Mouse (Mus musculus) spleen, adult 18-20 months (tissue): ENCODE data around the gene Nr1h5.

Source experiments
- DNase-seq, 2 experiments: peaks; one replicate each; pipeline ENCODE4 v3.0.0; 2022; ENCODE audit warnings: mixed read lengths in 2 of 2

The Nr1h5 gene

DNA sequence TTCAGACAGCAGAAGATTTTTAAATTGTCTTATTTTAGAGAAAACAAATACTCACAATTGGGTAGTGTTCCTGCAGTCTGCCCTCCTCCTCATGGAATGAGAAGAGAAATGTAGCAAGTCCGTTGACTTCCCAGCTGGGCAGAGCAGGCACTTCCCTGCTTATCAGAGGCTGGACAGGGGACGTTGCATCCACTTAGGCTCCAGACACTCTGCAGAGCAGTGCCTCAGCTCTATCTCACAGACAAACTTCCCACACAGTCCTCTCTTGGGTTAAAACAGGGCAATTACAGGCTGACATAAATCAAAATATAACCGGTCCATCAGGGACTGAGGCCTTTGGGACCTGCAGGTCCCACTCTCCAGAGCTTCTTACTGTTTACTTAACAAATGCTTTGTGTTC lies at the start of gene Nr1h5:
Nr1h5 (minus strand) TSS at position 101 of the 400 bp plus-strand sequence.
- no peak for DNase-seq

GRCm38 (mm10) chr3:103001595-103001994 lies 37.7 kb upstream of the Nr1h5 start:
- DNase-seq, result no peak

DNA sequence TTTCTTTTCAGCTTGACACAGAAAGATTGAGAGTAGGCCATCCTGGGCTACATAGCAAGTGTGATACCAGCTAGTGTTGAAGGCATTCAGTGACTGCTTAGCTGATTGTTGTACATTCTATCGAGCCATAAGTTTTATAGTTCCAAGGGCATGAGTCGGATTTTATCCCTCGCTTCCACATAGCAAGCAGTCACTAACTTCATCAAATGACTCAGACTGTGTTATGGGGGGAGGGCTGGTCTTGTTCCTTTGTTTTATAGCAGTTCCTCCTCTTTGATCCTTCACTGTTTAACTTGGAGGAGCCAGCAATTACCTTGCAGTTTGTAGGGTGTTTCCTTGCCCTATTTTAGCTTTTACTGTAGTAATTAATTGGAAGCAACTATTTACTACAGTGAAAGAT lies 33.7 kb upstream of the Nr1h5 start:
- no peak for DNase-seq

DNA sequence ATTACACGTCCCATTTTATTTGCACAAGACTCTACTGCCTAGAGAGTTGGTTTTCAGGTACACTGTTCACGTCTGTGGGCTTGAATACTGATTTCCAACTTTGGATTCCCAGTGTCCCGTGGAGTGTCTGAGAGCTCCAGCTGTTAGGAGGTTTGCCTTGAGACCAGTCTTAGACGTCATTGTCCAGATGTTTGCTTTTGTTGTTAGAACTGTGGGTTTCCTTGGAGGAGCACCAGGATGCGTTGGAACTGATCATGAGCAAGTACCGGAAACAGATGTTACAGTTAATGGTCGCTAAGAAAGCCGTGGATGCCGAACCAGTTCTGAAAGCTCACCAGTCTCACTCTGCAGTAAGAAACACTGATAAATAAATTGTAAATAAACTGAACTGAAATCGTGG lies 33.1 kb upstream of the Nr1h5 start:
- no peak for DNase-seq

- peak; percentile 94 to 97 for DNase-seq
These were observed 31.8 kb upstream of the Nr1h5 start, which contains the start of gene Sike1 for GRCm38 (mm10) chr3:102995605-102996321. Gene Sike1 (plus strand): TSS chr3:102995708.

GRCm38 (mm10) chr3:102995233-102995604 lies 31.3 kb upstream of the Nr1h5 start:
- DNase-seq, result no peak

DNA sequence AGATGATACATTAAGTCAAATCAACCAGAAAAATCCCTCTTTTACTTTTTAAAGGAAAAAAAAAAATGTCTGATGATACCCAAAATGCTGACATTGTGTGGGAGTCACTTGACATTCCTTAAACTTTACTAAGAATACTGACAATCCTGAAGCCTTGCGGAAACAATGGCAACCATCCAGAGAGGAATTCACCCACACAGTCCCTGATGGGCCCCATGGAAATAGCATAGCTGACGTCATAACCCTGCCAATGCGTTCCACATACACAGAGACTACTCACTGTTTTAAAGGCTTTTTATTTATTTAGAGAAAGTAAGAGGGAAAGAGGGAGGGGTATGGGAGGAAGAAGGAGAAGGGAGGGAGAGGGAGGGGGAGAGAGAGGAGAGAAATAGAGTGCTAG lies 29.0 kb upstream of the Nr1h5 start:
- DNase-seq, result no peak

- DNase-seq, result no peak
These were observed 27.1 kb upstream of the Nr1h5 start for GRCm38 (mm10) chr3:102991041-102991440.

GRCm38 (mm10) chr3:102980349-102980736 lies 16.4 kb upstream of the Nr1h5 start:
- no peak for DNase-seq

DNA sequence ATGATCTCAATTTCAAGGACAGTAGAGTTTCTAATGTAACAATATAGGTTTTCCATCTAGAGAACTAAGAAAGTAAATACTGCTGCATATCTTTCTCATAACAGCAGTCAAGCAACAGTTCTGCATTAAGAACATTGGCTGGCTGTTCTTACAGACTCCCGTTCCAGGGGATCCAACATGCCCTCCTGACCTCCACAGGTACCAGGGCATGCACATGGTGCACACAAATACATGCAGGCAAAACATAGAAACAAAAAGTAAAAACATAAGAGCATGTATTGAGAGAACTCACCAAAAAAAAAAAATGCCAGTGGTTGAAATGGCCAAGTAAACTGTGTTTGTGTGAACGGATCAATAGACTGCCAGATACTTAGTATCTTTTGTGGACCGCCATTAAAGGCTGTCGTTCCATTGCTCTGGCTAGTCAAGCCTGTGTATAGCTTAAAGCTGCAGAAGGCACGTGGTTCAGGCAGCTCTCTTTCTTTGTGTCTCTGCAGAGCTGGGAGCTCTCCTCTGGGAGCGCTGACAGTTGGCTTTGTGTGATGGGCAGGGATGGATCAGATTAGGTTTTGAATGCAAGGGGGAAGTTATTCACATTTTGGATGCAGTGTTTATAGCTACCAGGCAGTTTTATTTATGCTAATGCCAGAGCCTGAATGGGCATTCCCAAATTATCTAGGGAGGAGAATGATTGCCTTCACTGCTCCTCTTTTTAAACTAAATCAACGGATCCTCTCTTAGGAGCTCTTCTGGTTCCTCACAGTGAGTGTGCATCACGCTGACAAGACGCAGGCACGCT lies 15.8 kb upstream of the Nr1h5 start:
- DNase-seq, result no peak

DNA sequence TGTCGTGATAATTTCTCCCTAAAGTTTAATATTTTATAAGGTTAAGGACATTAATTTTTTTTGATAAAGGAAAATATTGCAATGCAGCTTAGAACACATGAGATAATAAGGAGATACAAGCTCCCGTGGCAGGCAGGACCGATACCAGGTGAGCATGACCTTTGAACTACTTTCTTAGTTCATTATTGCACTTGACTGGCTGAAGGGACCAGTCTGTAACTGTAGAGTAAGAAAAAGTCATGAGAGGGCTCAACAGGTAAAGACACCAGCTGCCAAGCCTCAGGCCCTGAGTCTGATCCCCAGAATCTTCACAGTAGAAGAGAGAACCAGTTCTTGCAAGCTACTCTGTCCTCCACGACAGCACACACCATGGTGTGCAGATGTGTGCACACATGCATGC lies 13.0 kb upstream of the Nr1h5 start:
- DNase-seq, result no peak

- no peak for DNase-seq
These were observed 6.6 kb upstream of the Nr1h5 start for GRCm38 (mm10) chr3:102970508-102970907.

- no peak for DNase-seq
These were observed 6.1 kb upstream of the Nr1h5 start for GRCm38 (mm10) chr3:102970067-102970466.

DNA sequence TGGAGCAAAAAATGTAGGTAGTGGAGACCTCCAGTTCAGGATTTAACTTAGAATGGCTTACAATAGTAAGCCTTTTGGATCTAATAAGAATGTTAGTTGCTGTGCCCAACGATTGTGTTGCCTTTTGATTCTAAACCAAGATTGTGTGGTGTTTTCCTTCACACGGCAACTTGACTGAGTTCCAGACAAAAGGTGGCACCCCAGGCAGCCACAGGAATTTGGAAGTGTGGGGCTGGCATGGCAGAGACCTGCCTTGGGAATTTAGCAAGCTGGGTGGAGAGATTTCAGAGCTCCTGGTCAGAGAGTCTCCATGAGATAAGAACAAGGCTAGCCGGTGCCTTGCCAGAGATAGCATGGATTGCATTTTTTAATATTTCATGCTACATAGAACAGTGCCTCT lies 8.3 kb downstream of the Nr1h5 start:
- no peak for DNase-seq

GRCm38 (mm10) chr3:102955143-102955542 lies 8.8 kb downstream of the Nr1h5 start:
- no peak for DNase-seq

DNA sequence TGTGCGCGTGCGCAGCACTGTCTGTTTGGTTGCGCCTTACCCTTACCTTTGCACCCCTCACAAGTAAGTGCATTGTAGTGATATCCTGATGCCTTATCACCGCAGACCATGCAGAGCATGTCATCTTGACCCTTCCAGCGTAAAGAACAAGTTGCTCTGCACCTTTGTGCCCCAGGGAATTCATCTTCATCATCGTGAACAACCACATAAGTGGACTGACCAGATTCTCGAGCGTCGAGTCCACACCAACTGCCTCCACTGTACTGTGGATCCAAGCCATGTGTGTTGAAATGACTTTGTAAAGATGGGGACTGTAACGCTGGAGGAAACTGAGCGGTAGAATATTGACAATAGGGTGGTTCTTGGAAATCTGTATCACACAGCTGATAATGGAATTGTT lies 9.5 kb downstream of the Nr1h5 start:
- no peak for DNase-seq

DNA sequence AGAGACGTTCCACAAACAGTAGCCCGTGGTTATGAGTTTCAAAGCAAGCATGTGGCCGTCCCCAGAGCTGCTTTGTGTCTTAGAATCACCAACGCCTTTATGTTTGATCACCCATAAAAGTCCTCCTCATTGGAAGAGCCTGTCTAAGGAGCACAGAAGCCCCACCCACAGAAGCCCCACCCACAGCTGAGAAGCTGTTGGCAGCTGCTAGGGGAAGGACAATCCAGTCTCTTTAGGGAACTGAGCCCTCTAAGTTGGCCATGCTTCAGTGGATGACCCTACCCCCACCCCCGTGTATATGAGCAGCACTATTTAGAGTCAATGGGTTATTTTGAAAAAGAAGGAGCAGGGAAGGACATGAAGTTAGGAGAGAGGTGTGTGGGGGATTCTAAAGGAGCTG lies 17.1 kb downstream of the Nr1h5 start:
- DNase-seq, result peak in 1 of 2 experiments; percentile 14

GRCm38 (mm10) chr3:102946312-102946711 lies 17.6 kb downstream of the Nr1h5 start:
- DNase-seq, result no peak

DNA sequence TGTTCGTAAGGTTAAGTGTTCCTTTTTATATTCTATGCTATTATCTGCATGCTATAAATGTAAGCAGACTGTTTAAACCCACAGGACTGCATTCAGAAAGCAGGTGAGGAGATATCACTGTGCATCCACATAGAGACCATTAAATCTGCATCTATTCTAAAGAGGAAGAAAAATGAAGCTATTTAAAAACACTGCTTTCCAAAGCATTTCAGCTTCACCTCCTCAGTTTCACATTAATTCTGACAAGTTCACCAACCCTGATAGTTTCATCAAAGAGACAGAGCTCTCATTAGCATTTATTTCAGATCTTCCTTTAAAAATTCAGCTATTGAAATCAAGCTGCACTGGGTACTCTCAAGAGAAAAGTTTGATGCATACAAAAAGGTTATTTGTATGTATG lies 25.8 kb downstream of the Nr1h5 start:
- no peak for DNase-seq

- DNase-seq, result no peak
These were observed 28.2 kb downstream of the Nr1h5 start, which contains the start of gene Sycp1 for GRCm38 (mm10) chr3:102935451-102936354. Gene Sycp1 (minus strand): TSS chr3:102936100.

- no peak for DNase-seq
These were observed 64.8 kb downstream of the Nr1h5 start for GRCm38 (mm10) chr3:102899136-102899535.
